Mouse (Mus musculus) liver, postnatal 0 days (tissue): ENCODE data around the gene Gm3417.
"Not testable (repeated sequence)": the region's sequence is repeated elsewhere in the genome, so short reads cannot be mapped to it uniquely, and the experiment has no call there.

Source experiments
- CTCF ChIP-seq: sonication (generic); IDR thresholded peaks from 2 replicates; pipeline ENCODE4 v1.5.1; 2016; ENCODE audit warnings: antibody characterized with exemption, low read depth
- EP300 ChIP-seq: IDR thresholded peaks from 2 replicates; pipeline ENCODE4 v1.6.1; 2016; ENCODE audit warnings: antibody characterized with exemption, low read depth, mild to moderate bottlenecking

DNA sequence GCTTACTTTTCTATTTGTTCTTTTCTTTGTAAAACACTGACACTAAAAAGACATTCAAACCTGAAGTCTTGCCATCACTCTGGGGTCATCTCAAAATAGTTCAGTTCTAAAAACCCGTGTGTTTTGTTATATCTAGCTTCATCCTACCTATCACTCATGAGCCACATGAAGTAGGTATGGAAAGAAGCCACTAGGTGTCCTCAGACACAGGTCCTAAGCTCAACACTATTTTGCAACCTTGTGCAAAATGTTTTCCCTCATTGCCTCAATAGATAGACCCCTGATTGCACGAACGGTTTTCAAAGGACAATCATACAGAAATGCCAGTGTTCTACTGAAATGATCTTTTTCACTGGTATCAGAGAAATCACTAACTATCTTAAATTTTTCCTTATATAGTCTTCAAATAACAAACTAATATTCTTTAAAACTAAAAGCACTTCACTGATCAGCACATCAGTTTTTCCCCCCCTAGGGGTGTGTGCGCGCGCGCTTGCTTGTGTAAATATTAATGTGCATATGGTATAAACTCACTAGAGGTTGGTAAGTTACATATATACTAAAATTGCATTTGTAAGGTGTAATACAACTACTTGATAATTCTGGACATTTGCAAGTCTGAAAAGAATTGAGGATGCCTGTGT, 750 bp downstream of the Gm3417 start:
- TF ChIP-seq EP300, CTCF: not testable (repeated sequence)
